Mouse (Mus musculus): ENCODE measurements around the gene Fam126b. TPM values are rescaled to one million over a fixed set of nuclear protein-coding genes. Genes with fewer than 3 reads are reported as not detected.

Fam126b gene
- polyA plus RNA-seq, 1 experiment from 2014 or later = 8.4 TPM

GRCm38 (mm10) chr1:58585373-58586170 is 551 bp downstream of the Fam126b start:
- Histone ChIP-seq H3K4me3 (ENCODE audit: low read depth, low read length) (peak overlapping the region; percentile 77), H3K9me3 (ENCODE audit: control insufficient read depth, low read length) (no peaks in the 10 kb centered on the region), H3K36me3 (ENCODE audit: control insufficient read depth, insufficient read depth, low read length) (peaks cover 3% of the 10 kb centered on the region; the same call in 1 of the 2 replicates), H3K9ac (ENCODE audit: low read depth, low read length) (peak overlapping the region; percentile 86), H3K27ac (replicated peaks; ENCODE audit: low read depth, low read length) (peak overlapping the region; percentile 89; the same call in 1 of the 2 replicates), H3K4me1 (ENCODE audit: control insufficient read depth, insufficient read depth, low read length) (peaks cover 5% of the 10 kb centered on the region; the same call in 1 of the 2 replicates), H3K4me2 (ENCODE audit: low read depth, low read length) (peak overlapping the region; percentile 79), H3K27me3 (replicated peaks; ENCODE audit: control insufficient read depth, insufficient read depth, low read length) (no peaks in the 10 kb centered on the region)
- 5% methylated on average over 36 of the region's 36 CpGs for WGBS
- DNase-seq (ENCODE audit: low spot score) = no peak
- ATAC-seq (ENCODE audit: low read depth) = peak; percentile 70

- no peak for ATAC-seq (ENCODE audit: low read depth)
Measured at GRCm38 (mm10) chr1:58584271-58584670, 1.9 kb downstream of the Fam126b start.

GRCm38 (mm10) chr1:58582611-58583010 is 3.5 kb downstream of the Fam126b start:
- Histone ChIP-seq H3K9me3 (ENCODE audit: control insufficient read depth, low read length) (no peaks in the 10 kb centered on the region), H3K9ac (ENCODE audit: low read depth, low read length) (no peak overlapping the region), H3K36me3 (ENCODE audit: control insufficient read depth, insufficient read depth, low read length) (no peaks in the 10 kb centered on the region), H3K4me1 (ENCODE audit: control insufficient read depth, insufficient read depth, low read length) (peaks cover 5% of the 10 kb centered on the region; the same call in 1 of the 2 replicates), H3K4me2 (ENCODE audit: low read depth, low read length) (no peak overlapping the region), H3K27me3 (replicated peaks; ENCODE audit: control insufficient read depth, insufficient read depth, low read length) (no peaks in the 10 kb centered on the region), H3K4me3 (ENCODE audit: low read depth, low read length) (no peak overlapping the region), H3K27ac (replicated peaks; ENCODE audit: low read depth, low read length) (no peak overlapping the region)
- no peak for DNase-seq (ENCODE audit: low spot score)
- WGBS = 82% methylated on average over 1 of the region's 1 CpGs
- no peak for ATAC-seq (ENCODE audit: low read depth)

More at GRCm38 (mm10) chr1:58584271-58584670, 1.9 kb downstream of the Fam126b start:
- 73% methylated on average over 1 of the region's 1 CpGs for WGBS
- Histone ChIP-seq H3K27me3 (replicated peaks; ENCODE audit: control insufficient read depth, insufficient read depth, low read length) (no peaks in the 10 kb centered on the region), H3K4me2 (ENCODE audit: low read depth, low read length) (no peak overlapping the region), H3K9me3 (ENCODE audit: control insufficient read depth, low read length) (no peaks in the 10 kb centered on the region), H3K4me1 (ENCODE audit: control insufficient read depth, insufficient read depth, low read length) (peaks cover 5% of the 10 kb centered on the region; the same call in 1 of the 2 replicates), H3K9ac (ENCODE audit: low read depth, low read length) (no peak overlapping the region), H3K4me3 (ENCODE audit: low read depth, low read length) (no peak overlapping the region), H3K36me3 (ENCODE audit: control insufficient read depth, insufficient read depth, low read length) (peaks cover 3% of the 10 kb centered on the region; the same call in 1 of the 2 replicates), H3K27ac (replicated peaks; ENCODE audit: low read depth, low read length) (no peak overlapping the region)
- DNase-seq (ENCODE audit: low spot score) = peak; percentile 5

GRCm38 (mm10) chr1:58579179-58579578 is 6.9 kb downstream of the Fam126b start:
- no peak overlapping the region for H3K9ac ChIP-seq (ENCODE audit: low read depth, low read length)
- no peak for DNase-seq (ENCODE audit: low spot score)

GRCm38 (mm10) chr1:58570437-58570836 is 15.7 kb downstream of the Fam126b start:
- no peak for DNase-seq (ENCODE audit: low spot score)
- 57% methylated on average over 4 of the region's 4 CpGs for WGBS
- Histone ChIP-seq H3K27me3 (replicated peaks; ENCODE audit: control insufficient read depth, insufficient read depth, low read length) (no peaks in the 10 kb centered on the region), H3K36me3 (ENCODE audit: control insufficient read depth, insufficient read depth, low read length) (no peaks in the 10 kb centered on the region), H3K4me1 (ENCODE audit: control insufficient read depth, insufficient read depth, low read length) (no peaks in the 10 kb centered on the region), H3K4me2 (ENCODE audit: low read depth, low read length) (no peak overlapping the region), H3K4me3 (ENCODE audit: low read depth, low read length) (no peak overlapping the region), H3K9ac (ENCODE audit: low read depth, low read length) (no peak overlapping the region), H3K9me3 (ENCODE audit: control insufficient read depth, low read length) (no peaks in the 10 kb centered on the region), H3K27ac (replicated peaks; ENCODE audit: low read depth, low read length) (no peak overlapping the region)
- ATAC-seq (ENCODE audit: low read depth) = no peak

More at GRCm38 (mm10) chr1:58579179-58579578, 6.9 kb downstream of the Fam126b start:
- 86% methylated on average over 2 of the region's 2 CpGs for whole genome bisulfite sequencing
- no peak for ATAC-seq (ENCODE audit: low read depth)
- Histone ChIP-seq H3K4me1 (ENCODE audit: control insufficient read depth, insufficient read depth, low read length) (no peaks in the 10 kb centered on the region), H3K27ac (replicated peaks; ENCODE audit: low read depth, low read length) (no peak overlapping the region), H3K4me3 (ENCODE audit: low read depth, low read length) (no peak overlapping the region), H3K36me3 (ENCODE audit: control insufficient read depth, insufficient read depth, low read length) (no peaks in the 10 kb centered on the region), H3K27me3 (replicated peaks; ENCODE audit: control insufficient read depth, insufficient read depth, low read length) (no peaks in the 10 kb centered on the region), H3K9me3 (ENCODE audit: control insufficient read depth, low read length) (no peaks in the 10 kb centered on the region), H3K4me2 (ENCODE audit: low read depth, low read length) (no peak overlapping the region)

GRCm38 (mm10) chr1:58568456-58569130 is 17.5 kb downstream of the Fam126b start:
- ATAC-seq (ENCODE audit: low read depth) (no peak), DNase-seq (ENCODE audit: low spot score) (no peak)
- Histone ChIP-seq H3K4me2 (ENCODE audit: low read depth, low read length) (no peak overlapping the region), H3K27ac (replicated peaks; ENCODE audit: low read depth, low read length) (no peak overlapping the region), H3K27me3 (replicated peaks; ENCODE audit: control insufficient read depth, insufficient read depth, low read length) (no peaks in the 10 kb centered on the region), H3K4me1 (ENCODE audit: control insufficient read depth, insufficient read depth, low read length) (no peaks in the 10 kb centered on the region), H3K9ac (ENCODE audit: low read depth, low read length) (no peak overlapping the region), H3K36me3 (ENCODE audit: control insufficient read depth, insufficient read depth, low read length) (no peaks in the 10 kb centered on the region), H3K4me3 (ENCODE audit: low read depth, low read length) (no peak overlapping the region), H3K9me3 (ENCODE audit: control insufficient read depth, low read length) (no peaks in the 10 kb centered on the region)

- Histone ChIP-seq H3K4me1 (ENCODE audit: control insufficient read depth, insufficient read depth, low read length) (no peaks in the 10 kb centered on the region), H3K27ac (replicated peaks; ENCODE audit: low read depth, low read length) (no peak overlapping the region), H3K4me2 (ENCODE audit: low read depth, low read length) (no peak overlapping the region), H3K4me3 (ENCODE audit: low read depth, low read length) (no peak overlapping the region), H3K9ac (ENCODE audit: low read depth, low read length) (no peak overlapping the region), H3K9me3 (ENCODE audit: control insufficient read depth, low read length) (no peaks in the 10 kb centered on the region), H3K27me3 (replicated peaks; ENCODE audit: control insufficient read depth, insufficient read depth, low read length) (no peaks in the 10 kb centered on the region), H3K36me3 (ENCODE audit: control insufficient read depth, insufficient read depth, low read length) (0 out of 2 replicates have a peak, but pooled peaks cover 4% of the 10 kb centered on the region)
- DNase-seq (ENCODE audit: low spot score) = no peak
- no peak for ATAC-seq (ENCODE audit: low read depth)
Measured at GRCm38 (mm10) chr1:58566621-58567020, 19.5 kb downstream of the Fam126b start.

- Histone ChIP-seq H3K27ac (replicated peaks; ENCODE audit: low read depth, low read length) (no peak overlapping the region), H3K36me3 (ENCODE audit: control insufficient read depth, insufficient read depth, low read length) (0 out of 2 replicates have a peak, but pooled peaks cover 7% of the 10 kb centered on the region), H3K9ac (ENCODE audit: low read depth, low read length) (no peak overlapping the region), H3K4me1 (ENCODE audit: control insufficient read depth, insufficient read depth, low read length) (no peaks in the 10 kb centered on the region), H3K27me3 (replicated peaks; ENCODE audit: control insufficient read depth, insufficient read depth, low read length) (no peaks in the 10 kb centered on the region), H3K4me3 (ENCODE audit: low read depth, low read length) (no peak overlapping the region), H3K9me3 (ENCODE audit: control insufficient read depth, low read length) (no peaks in the 10 kb centered on the region), H3K4me2 (ENCODE audit: low read depth, low read length) (no peak overlapping the region)
- ATAC-seq (ENCODE audit: low read depth) (no peak), DNase-seq (ENCODE audit: low spot score) (no peak)
- WGBS = 81% methylated on average over 5 of the region's 5 CpGs
Measured at GRCm38 (mm10) chr1:58564981-58565380, 21.1 kb downstream of the Fam126b start.
